Mouse (Mus musculus) liver, postnatal 0 days (tissue): ENCODE data around the gene Plekhm3. TPM values are rescaled to one million over a fixed set of nuclear protein-coding genes. Genes with fewer than 3 reads are reported as not detected.
A peak's percentile ranks its signal among the peaks of the same experiment; 100 is the strongest.

Experiments
- ATAC-seq: fragments of 200-750 bp; cut with Nextera tagmentation; 2 replicates; pipeline ENCODE4 v1.8.0; 2017; ENCODE audit warnings: mild to moderate bottlenecking, moderate library complexity
- DNase-seq: peaks from one replicate; pipeline ENCODE4 v3.0.0-alpha.2; 2016
- H3K27ac ChIP-seq: fragments of 300-500 bp; sonication (generic); 2 replicates; pipeline ENCODE4 v1.5.1; 2014; ENCODE audit warnings: antibody characterized with exemption, moderate library complexity, mild to moderate bottlenecking, low read depth
- H3K27me3 ChIP-seq: fragments of 300-500 bp; sonication (generic); 2 replicates; pipeline ENCODE4 v1.6.1; 2014; ENCODE audit warnings: low read length, control low read depth, mixed read lengths; ENCODE audit not compliant: insufficient read depth
- H3K36me3 ChIP-seq: fragments of 300-500 bp; sonication (generic); replicated peaks from 2 replicates; pipeline ENCODE4 v1.6.1; 2014; ENCODE audit warnings: mild to moderate bottlenecking, control low read depth, low read length, moderate library complexity, mixed read lengths; ENCODE audit not compliant: insufficient read depth
- H3K4me1 ChIP-seq: fragments of 300-500 bp; sonication (generic); 2 replicates; pipeline ENCODE4 v1.6.1; 2014; ENCODE audit warnings: antibody characterized with exemption, mild to moderate bottlenecking, control low read depth; ENCODE audit not compliant: insufficient read depth
- H3K4me2 ChIP-seq: fragments of 300-500 bp; sonication (generic); 2 replicates; pipeline ENCODE4 v1.6.1; 2014; ENCODE audit warnings: low read depth, mild to moderate bottlenecking, low read length, moderate library complexity, mixed read lengths
- H3K4me3 ChIP-seq: fragments of 300-500 bp; sonication (generic); 2 replicates; pipeline ENCODE4 v1.5.1; 2014; ENCODE audit warnings: low read depth, low read length
- H3K9ac ChIP-seq: fragments of 300-500 bp; sonication (generic); replicated peaks from 2 replicates; pipeline ENCODE4 v1.6.1; 2014; ENCODE audit warnings: mild to moderate bottlenecking, moderate library complexity
- H3K9me3 ChIP-seq: fragments of 300-500 bp; sonication (generic); 2 replicates; pipeline ENCODE4 v1.6.1; 2016; ENCODE audit warnings: mild to moderate bottlenecking, control low read depth, low read length, mixed read lengths
- CTCF ChIP-seq: sonication (generic); IDR thresholded peaks from 2 replicates; pipeline ENCODE4 v1.5.1; 2016; ENCODE audit warnings: antibody characterized with exemption, low read depth
- EP300 ChIP-seq: IDR thresholded peaks from 2 replicates; pipeline ENCODE4 v1.6.1; 2016; ENCODE audit warnings: antibody characterized with exemption, low read depth, mild to moderate bottlenecking
- WGBS: fragments of 180-500 bp; shearing (Covaris S2); extraction: QIAGEN DNeasy Blood & Tissue Kit; methylation state at CpG from one replicate; pipeline ENCODE4 v1.1.7; 2014; ENCODE audit not compliant: insufficient replicate concordance; 5-methylcytosine and 5-hydroxymethylcytosine counted together
- polyA plus RNA-seq: library from polyadenylated mRNA; unstranded; fragments of >200 nt; fragmentation: Nextera tagmentation; extraction: Ambion mirVana; gene quantifications from 2 replicates; pipeline ENCODE4 v1.2.1, GENCODE M21; 2015

Plekhm3 gene
- polyA plus RNA-seq, 1 experiment from 2014 or later, result 1.4 TPM

GRCm38 (mm10) chr1:64850345-64850744 lies 106.3 kb downstream of the Plekhm3 start:
- Histone ChIP-seq H3K27me3 (no peaks in the 10 kb centered on the region), H3K36me3 (no peaks in the 10 kb centered on the region), H3K4me2 (no peak overlapping the region), H3K4me1 (0 out of 2 replicates have a peak, but pooled peaks cover 5% of the 10 kb centered on the region), H3K27ac (no peak overlapping the region), H3K9ac (no peak overlapping the region), H3K4me3 (no peak overlapping the region), H3K9me3 (no peaks in the 10 kb centered on the region)
- no peak for DNase-seq
- TF ChIP-seq CTCF (no peak), EP300 (no peak)
- ATAC-seq, result no peak
- WGBS, result 69% methylated on average over 2 of the region's 2 CpGs

DNA sequence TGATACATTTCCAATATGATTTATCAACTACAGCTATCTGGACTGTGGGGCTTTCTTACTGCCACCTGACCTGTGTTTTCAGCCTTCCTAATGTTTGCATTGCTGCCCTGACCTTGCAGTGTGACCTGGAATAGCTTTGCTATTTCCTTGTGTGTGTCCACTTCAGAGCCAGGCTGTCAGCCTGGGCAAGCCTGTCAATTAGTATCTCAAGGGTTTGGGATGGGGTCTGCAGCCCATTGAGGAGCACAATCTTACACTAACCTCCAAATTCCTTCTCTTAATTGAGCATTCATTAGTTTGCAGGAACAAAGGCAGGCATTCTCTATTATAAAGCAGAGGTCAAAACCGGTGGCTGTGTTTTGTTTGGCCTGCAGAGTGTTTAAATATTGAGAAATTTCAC lies 107.6 kb downstream of the Plekhm3 start:
- Histone ChIP-seq H3K4me3 (no peak overlapping the region), H3K9me3 (no peaks in the 10 kb centered on the region), H3K36me3 (no peaks in the 10 kb centered on the region), H3K4me2 (no peak overlapping the region), H3K27me3 (no peaks in the 10 kb centered on the region), H3K9ac (no peak overlapping the region), H3K27ac (peak overlapping the region; percentile 39; the same call in 1 of the 2 replicates), H3K4me1 (peaks cover 8% of the 10 kb centered on the region; the same call in 1 of the 2 replicates)
- 60% methylated on average over 1 of the region's 1 CpGs for WGBS
- no peak for TF ChIP-seq CTCF
- no peak for TF ChIP-seq EP300
- no peak for DNase-seq
- peak; percentile 71; the same call in 1 of the 2 replicates for ATAC-seq

DNA sequence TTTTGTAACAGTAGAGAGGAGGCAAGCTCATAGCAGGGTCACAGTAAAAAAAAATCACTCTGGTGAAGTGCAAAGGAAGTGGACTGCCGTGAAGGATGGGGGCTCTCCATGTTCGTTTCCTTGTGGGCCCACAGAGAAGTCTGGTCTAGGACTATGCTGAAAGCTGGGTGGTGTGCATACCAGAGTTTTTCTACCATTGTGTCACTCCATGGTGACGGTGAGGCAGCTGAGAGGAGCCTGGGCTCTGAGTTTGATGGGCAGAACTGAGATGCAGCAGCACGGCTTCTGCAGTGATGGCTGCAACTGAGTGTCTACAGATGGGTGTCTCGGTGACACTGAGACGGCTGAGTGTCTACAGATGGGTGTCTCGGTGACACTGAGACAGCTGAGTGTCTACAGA lies 108.5 kb downstream of the Plekhm3 start:
- TF ChIP-seq EP300 (no peak), CTCF (no peak)
- no peaks in the 10 kb centered on the region for H3K36me3 ChIP-seq
- DNase-seq, result no peak
- H3K4me2 ChIP-seq, result no peak overlapping the region
- ATAC-seq, result no peak
- no peaks in the 10 kb centered on the region for H3K9me3 ChIP-seq
- peaks cover 8% of the 10 kb centered on the region; the same call in 1 of the 2 replicates for H3K4me1 ChIP-seq
- H3K27me3 ChIP-seq, result no peaks in the 10 kb centered on the region
- H3K27ac ChIP-seq, result no peak overlapping the region
- no peak overlapping the region for H3K9ac ChIP-seq
- 73% methylated on average over 7 of the region's 7 CpGs for WGBS
- no peak overlapping the region for H3K4me3 ChIP-seq

GRCm38 (mm10) chr1:64847565-64847964 lies 109.1 kb downstream of the Plekhm3 start:
- no peak for DNase-seq
- Histone ChIP-seq H3K4me3 (no peak overlapping the region), H3K27me3 (no peaks in the 10 kb centered on the region), H3K9ac (no peak overlapping the region), H3K4me2 (no peak overlapping the region), H3K9me3 (no peaks in the 10 kb centered on the region), H3K27ac (no peak overlapping the region), H3K36me3 (no peaks in the 10 kb centered on the region), H3K4me1 (peaks cover 8% of the 10 kb centered on the region; the same call in 1 of the 2 replicates)
- ATAC-seq, result no peak
- TF ChIP-seq CTCF (no peak), EP300 (no peak)

DNA sequence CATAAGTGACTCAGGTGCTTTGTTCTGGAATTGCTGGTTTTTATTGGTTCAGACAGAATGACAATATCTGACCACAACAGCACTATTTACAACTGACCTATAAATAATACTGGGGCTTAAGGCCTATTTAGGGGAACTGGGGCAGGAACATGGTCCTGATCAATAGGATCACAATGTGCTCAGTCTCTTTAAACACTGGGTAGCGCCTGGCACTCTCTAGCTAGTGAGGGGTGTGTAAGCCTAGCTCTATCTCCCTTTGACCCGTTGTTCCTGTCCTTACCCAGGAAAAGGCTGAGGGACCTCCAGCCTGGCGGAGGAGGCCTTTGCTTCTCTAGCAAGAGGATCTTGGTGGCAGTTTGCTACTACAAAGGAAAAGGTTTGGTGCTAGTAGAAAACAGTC lies 111.6 kb downstream of the Plekhm3 start:
- 53% methylated on average over 3 of the region's 3 CpGs for WGBS
- peak; percentile 68 for ATAC-seq
- TF ChIP-seq CTCF (no peak), EP300 (no peak)

DNA sequence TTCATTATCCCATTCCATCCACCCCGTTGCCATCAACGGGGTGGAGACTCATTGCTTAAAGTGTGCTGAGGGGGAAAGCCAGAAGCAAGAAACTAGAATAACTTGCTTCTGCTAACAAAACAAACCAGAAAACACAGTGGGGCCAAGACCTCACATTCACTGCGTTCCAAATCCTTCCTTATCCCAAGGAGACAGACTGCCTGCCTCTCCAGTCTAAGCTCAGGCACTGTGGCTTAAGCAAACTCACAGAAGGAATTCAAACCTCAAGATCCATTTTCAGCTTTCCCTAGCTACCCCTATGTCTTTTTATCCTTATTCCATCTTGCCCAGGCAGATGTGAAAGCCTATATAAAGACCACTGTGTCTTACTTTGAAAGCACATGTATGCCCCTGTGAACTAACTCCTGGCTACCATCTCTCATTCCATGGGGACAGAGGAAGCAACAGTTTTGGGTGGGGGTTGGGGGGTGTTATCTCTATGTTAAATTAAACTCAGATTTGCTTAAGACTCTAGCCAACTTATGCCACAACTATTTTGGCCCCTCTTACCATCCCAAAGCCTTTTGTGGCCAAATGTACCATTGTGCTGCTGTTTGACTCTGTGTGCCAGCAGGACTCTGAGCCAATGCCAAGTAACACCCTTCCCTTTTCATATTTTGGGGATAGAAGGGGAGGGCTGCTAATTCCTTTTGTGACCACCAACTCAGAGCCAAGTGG lies 112.6 kb downstream of the Plekhm3 start:
- H3K9ac ChIP-seq, result no peak overlapping the region
- no peak overlapping the region for H3K27ac ChIP-seq
- H3K4me3 ChIP-seq, result no peak overlapping the region
- no peak for TF ChIP-seq CTCF
- TF ChIP-seq EP300, result no peak
- peaks cover 2% of the 10 kb centered on the region; the same call in 1 of the 2 replicates for H3K4me1 ChIP-seq
- H3K27me3 ChIP-seq, result no peaks in the 10 kb centered on the region
- no peaks in the 10 kb centered on the region for H3K9me3 ChIP-seq
- no peaks in the 10 kb centered on the region for H3K36me3 ChIP-seq
- 84% methylated on average over 3 of the region's 3 CpGs for WGBS
- DNase-seq, result no peak
- ATAC-seq, result no peak
- no peak overlapping the region for H3K4me2 ChIP-seq

More for the DNA sequence above, 111.6 kb downstream of the Plekhm3 start:
- no peaks in the 10 kb centered on the region for H3K36me3 ChIP-seq
- H3K4me2 ChIP-seq, result no peak overlapping the region
- H3K4me1 ChIP-seq, result peaks cover 4% of the 10 kb centered on the region; the same call in 1 of the 2 replicates
- no peak for DNase-seq
- H3K9me3 ChIP-seq, result no peaks in the 10 kb centered on the region
- no peak overlapping the region for H3K4me3 ChIP-seq
- no peaks in the 10 kb centered on the region for H3K27me3 ChIP-seq
- H3K9ac ChIP-seq, result no peak overlapping the region
- no peak overlapping the region for H3K27ac ChIP-seq
